Mouse (Mus musculus) stomach, embryonic 16.5 days (tissue): ENCODE results near the gene Ttc39a. TPM values are rescaled to one million over a fixed set of nuclear protein-coding genes. Genes with fewer than 3 reads are reported as not detected.

Experiments
- ATAC-seq: fragments of 200-750 bp; cut with Nextera tagmentation; 2 replicates; pipeline ENCODE4 v1.8.0; 2017; ENCODE audit warnings: moderate number of reproducible peaks, moderate TSS enrichment; ENCODE audit not compliant: insufficient read depth, low FRiP score
- H3K27ac ChIP-seq: fragments of 300-500 bp; sonication (generic); 2 replicates; pipeline ENCODE4 v1.5.1; 2014; ENCODE audit warnings: low read length
- H3K27me3 ChIP-seq: fragments of 300-500 bp; sonication (generic); 2 replicates; pipeline ENCODE4 v1.6.1; 2014; ENCODE audit warnings: low read length, control low read depth, mixed read lengths; ENCODE audit not compliant: control insufficient read depth, insufficient read depth
- H3K36me3 ChIP-seq: fragments of 300-500 bp; sonication (generic); 2 replicates; pipeline ENCODE4 v1.6.1; 2014; ENCODE audit warnings: low read length; ENCODE audit not compliant: control insufficient read depth, insufficient read depth
- H3K4me1 ChIP-seq: fragments of 300-500 bp; sonication (generic); 2 replicates; pipeline ENCODE4 v1.6.1; 2014; ENCODE audit warnings: low read length, control low read depth, mixed read lengths; ENCODE audit not compliant: control insufficient read depth, insufficient read depth
- H3K4me2 ChIP-seq: fragments of 300-500 bp; sonication (generic); 2 replicates; pipeline ENCODE4 v1.6.1; 2014; ENCODE audit warnings: low read depth, low read length, mixed read lengths
- H3K4me3 ChIP-seq: fragments of 300-500 bp; sonication (generic); replicated peaks from 2 replicates; pipeline ENCODE4 v1.5.1; 2014; ENCODE audit warnings: mild to moderate bottlenecking, low read length
- H3K9ac ChIP-seq: fragments of 300-500 bp; sonication (generic); 2 replicates; pipeline ENCODE4 v1.6.1; 2014; ENCODE audit warnings: low read length
- H3K9me3 ChIP-seq: fragments of 300-500 bp; sonication (generic); replicated peaks from 2 replicates; pipeline ENCODE4 v1.6.1; 2016; ENCODE audit warnings: low read length, control low read depth; ENCODE audit not compliant: control insufficient read depth
- WGBS: fragments of 180-500 bp; shearing (Covaris S2); extraction: QIAGEN DNeasy Blood & Tissue Kit; methylation state at CpG from one replicate; pipeline ENCODE4 v1.1.7; 2014; 5-methylcytosine and 5-hydroxymethylcytosine counted together
- polyA plus RNA-seq: library from polyadenylated mRNA; unstranded; fragments of >200 nt; fragmentation: Nextera tagmentation; extraction: Ambion mirVana; gene quantifications from 2 replicates; pipeline ENCODE4 v1.2.1, GENCODE M21; 2015

The Ttc39a gene
- polyA plus RNA-seq: 21.2 and 25.6 TPM in 2 replicates

DNA sequence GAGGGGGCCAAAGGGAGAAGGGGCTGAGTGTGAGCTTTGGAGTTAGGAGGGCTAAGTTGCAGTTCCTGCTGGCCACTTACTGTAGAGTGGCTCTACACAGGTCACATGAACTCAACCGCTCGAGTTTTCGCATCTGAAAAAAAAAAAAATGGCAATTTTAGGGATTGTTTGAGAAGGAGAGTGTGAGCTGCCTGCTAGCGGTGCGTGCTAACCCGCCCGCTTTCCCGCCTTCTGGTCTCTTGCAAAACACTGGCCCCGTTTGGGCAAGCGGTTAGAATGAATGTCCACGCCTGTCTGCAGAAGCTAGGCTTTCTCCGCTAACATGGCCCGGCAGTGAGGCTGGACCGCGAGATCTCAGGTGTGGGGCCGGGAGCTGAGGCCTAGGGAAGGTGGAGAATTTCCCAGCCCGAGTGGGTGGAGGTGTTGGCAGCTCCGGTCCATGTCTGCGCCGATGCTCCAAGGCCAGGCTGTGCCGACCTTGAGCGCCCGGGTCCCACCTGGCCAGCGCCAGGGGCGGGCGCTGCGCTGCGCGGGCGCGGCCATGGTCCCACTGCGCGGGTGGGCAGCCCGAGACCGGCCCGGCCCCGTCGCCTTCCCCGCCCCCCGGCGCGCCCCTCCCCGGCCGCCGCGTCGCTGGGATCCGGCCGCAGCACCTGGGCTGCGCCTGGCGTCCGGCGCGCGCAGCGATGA is at the start of gene Ttc39a:
Ttc39a (plus strand) TSS at position 138 of the 690 bp plus-strand sequence.
- no peaks in the 10 kb centered on the region for H3K27me3 ChIP-seq
- H3K27ac ChIP-seq: peak within 1 kb of the TSS; percentile 81
- H3K9me3 ChIP-seq: no peaks in the 10 kb centered on the region
- peak within 1 kb of the TSS; percentile 70 for H3K4me3 ChIP-seq
- no peaks in the 10 kb centered on the region for H3K36me3 ChIP-seq
- H3K4me2 ChIP-seq: peak within 1 kb of the TSS; percentile 98
- H3K9ac ChIP-seq: peak within 1 kb of the TSS; percentile 79
- H3K4me1 ChIP-seq: peaks cover 31% of the 10 kb centered on the region
- WGBS: under 1% methylated on average over 52 of the region's 56 CpGs
- ATAC-seq: peak; percentile 65

GRCm38 (mm10) chr4:109378107-109378506 is 28.3 kb upstream of the Ttc39a start:
- Histone ChIP-seq H3K4me3 (no peak overlapping the region), H3K27me3 (no peaks in the 10 kb centered on the region), H3K4me2 (no peak overlapping the region), H3K9me3 (no peaks in the 10 kb centered on the region), H3K9ac (no peak overlapping the region), H3K36me3 (peaks cover 7% of the 10 kb centered on the region; the same call in 1 of the 2 replicates), H3K4me1 (no peaks in the 10 kb centered on the region), H3K27ac (no peak overlapping the region)
- no peak for ATAC-seq
- 84% methylated on average over 1 of the region's 1 CpGs for WGBS

GRCm38 (mm10) chr4:109382457-109382856 is 24.0 kb upstream of the Ttc39a start:
- ATAC-seq: no peak
- Histone ChIP-seq H3K36me3 (peaks cover 7% of the 10 kb centered on the region; the same call in 1 of the 2 replicates), H3K4me3 (no peak overlapping the region), H3K27me3 (no peaks in the 10 kb centered on the region), H3K9me3 (no peaks in the 10 kb centered on the region), H3K4me2 (no peak overlapping the region), H3K4me1 (no peaks in the 10 kb centered on the region), H3K9ac (no peak overlapping the region), H3K27ac (no peak overlapping the region)
- 77% methylated on average over 2 of the region's 2 CpGs for WGBS

- Histone ChIP-seq H3K27me3 (no peaks in the 10 kb centered on the region), H3K4me1 (no peaks in the 10 kb centered on the region), H3K27ac (no peak overlapping the region), H3K9ac (no peak overlapping the region), H3K4me3 (no peak overlapping the region), H3K4me2 (no peak overlapping the region), H3K36me3 (no peaks in the 10 kb centered on the region), H3K9me3 (no peaks in the 10 kb centered on the region)
- ATAC-seq: no peak
- WGBS: 61% methylated on average over 4 of the region's 4 CpGs
Measured at GRCm38 (mm10) chr4:109385599-109385998, 20.8 kb upstream of the Ttc39a start.

GRCm38 (mm10) chr4:109393229-109393779 is 13.1 kb upstream of the Ttc39a start:
- H3K36me3 ChIP-seq: no peaks in the 10 kb centered on the region
- no peak overlapping the region for H3K4me3 ChIP-seq
- no peak overlapping the region for H3K9ac ChIP-seq
- H3K27ac ChIP-seq: no peak overlapping the region
- no peak for ATAC-seq
- WGBS: 60% methylated on average over 6 of the region's 6 CpGs
- H3K4me1 ChIP-seq: peaks cover 7% of the 10 kb centered on the region
- H3K4me2 ChIP-seq: peak overlapping the region; percentile 52
- no peaks in the 10 kb centered on the region for H3K9me3 ChIP-seq
- 0 out of 2 replicates have a peak, but pooled peaks cover 5% of the 10 kb centered on the region for H3K27me3 ChIP-seq

GRCm38 (mm10) chr4:109393902-109394301 is 12.5 kb upstream of the Ttc39a start:
- ATAC-seq: peak; percentile 86
- Histone ChIP-seq H3K4me1 (peaks cover 7% of the 10 kb centered on the region), H3K9me3 (no peaks in the 10 kb centered on the region), H3K9ac (peak overlapping the region; percentile 61; the same call in 1 of the 2 replicates), H3K27ac (no peak overlapping the region), H3K4me2 (peak overlapping the region; percentile 52), H3K36me3 (no peaks in the 10 kb centered on the region), H3K27me3 (0 out of 2 replicates have a peak, but pooled peaks cover 5% of the 10 kb centered on the region), H3K4me3 (peak overlapping the region; percentile 28)
- WGBS: 10% methylated on average over 13 of the region's 13 CpGs

- peaks cover 7% of the 10 kb centered on the region for H3K4me1 ChIP-seq
- 24% methylated on average over 13 of the region's 13 CpGs for whole genome bisulfite sequencing
- H3K4me3 ChIP-seq: peak overlapping the region; percentile 28
- H3K36me3 ChIP-seq: no peaks in the 10 kb centered on the region
- no peaks in the 10 kb centered on the region for H3K9me3 ChIP-seq
- 0 out of 2 replicates have a peak, but pooled peaks cover 5% of the 10 kb centered on the region for H3K27me3 ChIP-seq
- H3K27ac ChIP-seq: no peak overlapping the region
- peak overlapping the region; percentile 61; the same call in 1 of the 2 replicates for H3K9ac ChIP-seq
- H3K4me2 ChIP-seq: peak overlapping the region; percentile 52
- peak; percentile 30; the same call in 1 of the 2 replicates for ATAC-seq
Measured at GRCm38 (mm10) chr4:109394314-109395074, 11.9 kb upstream of the Ttc39a start.

GRCm38 (mm10) chr4:109400366-109400980 is 6.0 kb upstream of the Ttc39a start:
- Histone ChIP-seq H3K4me2 (no peak overlapping the region), H3K9me3 (no peaks in the 10 kb centered on the region), H3K27me3 (no peaks in the 10 kb centered on the region), H3K36me3 (no peaks in the 10 kb centered on the region), H3K27ac (no peak overlapping the region), H3K9ac (no peak overlapping the region), H3K4me1 (peaks cover 1% of the 10 kb centered on the region; the same call in 1 of the 2 replicates), H3K4me3 (no peak overlapping the region)
- no peak for ATAC-seq
- 68% methylated on average over 10 of the region's 10 CpGs for WGBS
